Mouse (Mus musculus) ES-E14 (cell line): ENCODE measurements around the gene Cep55. TPM values are rescaled to one million over a fixed set of nuclear protein-coding genes. Genes with fewer than 3 reads are reported as not detected.

Experiments used
- DNase-seq: peaks from one replicate; pipeline ENCODE4 v3.0.0-alpha.2; 2013; ENCODE audit warnings: low read depth, low spot score
- H3K27ac ChIP-seq: 2 replicates; pipeline ENCODE4 v1.5.1; 2012; ENCODE audit warnings: low read depth, mild to moderate bottlenecking, low read length, moderate library complexity, mixed read lengths; ENCODE audit not compliant: poor library complexity, insufficient read depth, severe bottlenecking
- H3K36me3 ChIP-seq: 2 replicates; pipeline ENCODE4 v1.6.1; 2012; ENCODE audit warnings: mild to moderate bottlenecking, low read length, moderate library complexity, mixed read lengths; ENCODE audit not compliant: control insufficient read depth, poor library complexity, insufficient read depth, severe bottlenecking
- H3K4me1 ChIP-seq, 2 experiments: fragments of 150-350 bp in 1 of 2; sonication (generic) in 1 of 2; 2 replicates each; pipeline ENCODE4 v1.6.1; 2012; ENCODE audit warnings: low read length in 2 of 2, mild to moderate bottlenecking in 1 of 2, mixed read lengths in 1 of 2; ENCODE audit not compliant: control insufficient read depth in 2 of 2, insufficient read depth in 2 of 2, poor library complexity in 1 of 2
- H3K4me3 ChIP-seq, 2 experiments: fragments of 150-350 bp in 1 of 2; sonication (generic) in 1 of 2; 2 replicates each; pipeline ENCODE4 v1.5.1; 2012; ENCODE audit warnings: low read length in 2 of 2, low read depth in 1 of 2, mild to moderate bottlenecking in 1 of 2, mixed read lengths in 1 of 2; ENCODE audit not compliant: insufficient read depth in 1 of 2, poor library complexity in 1 of 2, severe bottlenecking in 1 of 2
- H3K9ac ChIP-seq: 2 replicates; pipeline ENCODE4 v1.6.1; 2012; ENCODE audit warnings: low read depth, mild to moderate bottlenecking, low read length, mixed read lengths; ENCODE audit not compliant: poor library complexity, insufficient read depth, severe bottlenecking
- H3K9me3 ChIP-seq: fragments of 150-350 bp; sonication (generic); 2 replicates; pipeline ENCODE4 v1.6.1; 2012; ENCODE audit warnings: low read depth, mild to moderate bottlenecking, low read length; ENCODE audit not compliant: control insufficient read depth, insufficient read depth
- CHD2 ChIP-seq: IDR thresholded peaks from 2 replicates; pipeline ENCODE4 v1.6.1; 2014; ENCODE audit warnings: mild to moderate bottlenecking, low read depth, low read length, inconsistent platforms
- HCFC1 ChIP-seq: IDR thresholded peaks from 2 replicates; pipeline ENCODE4 v1.6.1; 2012; ENCODE audit warnings: low read length, inconsistent platforms, borderline replicate concordance; ENCODE audit not compliant: insufficient read depth
- MAFK ChIP-seq: IDR thresholded peaks from 2 replicates; pipeline ENCODE4 v1.6.1; 2014; ENCODE audit warnings: mild to moderate bottlenecking, low read depth, low read length, inconsistent platforms; ENCODE audit not compliant: insufficient read depth
- ZC3H11A ChIP-seq: IDR thresholded peaks from 2 replicates; pipeline ENCODE4 v1.6.1; 2012; ENCODE audit warnings: low read depth, mild to moderate bottlenecking, inconsistent platforms, low read length, borderline replicate concordance
- ZNF384 ChIP-seq: IDR thresholded peaks from 2 replicates; pipeline ENCODE4 v1.6.1; 2012; ENCODE audit warnings: low read depth, low read length, inconsistent platforms
- in situ Hi-C, 2 experiments: fragments of 600-800 bp; cut with MboI; formaldehyde crosslinking; loops; one replicate each; pipeline ENCODE4 v1.15.1; 2025; ENCODE audit warnings: low sequenced_read_pairs in 2 of 2, inconsistent platforms in 1 of 2; ENCODE audit not compliant: unreplicated experiment in 2 of 2
- total RNA-seq: library from RNA; depleted of rRNA; stranded (reverse); fragments of 300-350 nt; gene quantifications from 2 replicates; pipeline ENCODE4 v1.2.3, GENCODE M21; 2012

Cep55 gene
- total RNA-seq, 1 experiment: 43.5 TPM

DNA sequence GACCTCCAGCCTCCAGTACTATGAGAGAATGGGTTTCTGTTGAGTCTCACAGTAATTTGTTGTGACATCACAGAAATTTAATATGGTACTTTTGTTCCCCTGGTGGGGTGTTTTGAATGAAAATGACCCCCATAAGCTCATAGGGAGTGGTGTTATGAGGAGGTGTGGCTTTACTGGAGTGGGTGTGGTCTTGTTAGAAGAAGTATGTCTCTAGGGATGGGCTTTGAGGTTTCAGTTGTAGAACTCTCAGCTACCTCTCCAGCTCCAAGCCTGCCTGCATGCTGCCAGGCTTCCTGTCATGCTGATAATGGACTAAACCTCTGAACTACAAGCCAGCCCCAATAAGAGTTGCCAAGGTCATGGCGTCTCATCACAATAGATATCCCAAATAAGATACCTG is 5.1 kb upstream of the Cep55 start:
- TF ChIP-seq HCFC1: no peak
- no peak for TF ChIP-seq ZC3H11A
- no peak for TF ChIP-seq CHD2
- no peak for TF ChIP-seq MAFK
- no peak for TF ChIP-seq ZNF384
- peak overlapping the region; percentile 4; the same call in 1 of the 2 replicates for H3K27ac ChIP-seq
- in situ Hi-C loops: no loop called here

DNA sequence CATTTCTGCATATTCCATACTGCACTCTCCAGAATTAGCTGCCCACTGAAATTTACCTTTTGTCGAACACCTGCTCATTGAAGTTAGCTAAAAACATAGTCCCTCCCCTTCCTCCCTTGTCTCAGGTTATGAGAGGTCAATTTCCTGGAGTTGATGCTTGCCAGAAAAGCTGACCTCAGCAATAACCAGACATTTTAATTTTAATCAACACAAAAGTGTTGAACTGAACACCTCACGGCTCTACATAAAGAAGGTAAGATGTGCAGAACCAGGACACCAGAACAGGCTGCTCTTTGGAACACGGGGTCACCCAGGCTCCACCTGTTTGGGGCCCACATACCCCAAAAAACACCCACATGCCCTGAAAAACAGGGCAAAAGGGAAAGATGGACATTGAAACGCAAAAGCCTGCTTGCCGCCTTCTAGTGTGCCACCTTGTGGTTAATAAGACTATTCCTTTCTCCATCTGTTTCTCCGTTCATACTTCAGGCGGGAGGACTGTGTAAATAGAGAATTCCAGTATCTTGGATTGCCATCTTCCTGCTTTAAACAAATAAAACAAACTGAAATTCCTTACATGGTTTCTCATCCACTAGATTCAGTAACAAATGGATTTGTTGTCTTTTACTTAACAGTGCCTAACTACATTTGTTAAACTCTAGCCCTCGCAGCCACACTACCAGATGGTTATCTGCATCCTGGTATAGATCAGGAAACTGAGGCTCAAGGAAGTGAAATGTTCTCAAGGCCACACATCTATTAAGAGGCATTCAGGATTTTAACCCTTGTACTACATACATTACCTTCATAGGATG is 1.4 kb upstream of the Cep55 start:
- Histone ChIP-seq H3K27ac (no peak overlapping the region; the same call in 1 of the 2 replicates), H3K4me3 (peak overlapping the region; percentile 73 to 79), H3K9me3 (no peaks in the 10 kb centered on the region), H3K36me3 (peaks cover 5% of the 10 kb centered on the region), H3K4me1 (peaks cover 0 to 5% of the 10 kb centered on the region in 2 experiments; a peak in 3 of 4 replicates), H3K9ac (no peak overlapping the region; the same call in 1 of the 2 replicates)
- in situ Hi-C loops: no loop called here
- no peak for DNase-seq
- TF ChIP-seq HCFC1: no peak
- no peak for TF ChIP-seq ZC3H11A
- no peak for TF ChIP-seq ZNF384
- TF ChIP-seq MAFK: peak; percentile 93

More for the DNA sequence above, 5.1 kb upstream of the Cep55 start:
- Histone ChIP-seq H3K9me3 (no peaks in the 10 kb centered on the region), H3K9ac (no peak overlapping the region), H3K4me3 (no peak overlapping the region), H3K4me1 (peaks cover 5 to 6% of the 10 kb centered on the region in 2 experiments), H3K36me3 (no peaks in the 10 kb centered on the region)
- DNase-seq: no peak

DNA sequence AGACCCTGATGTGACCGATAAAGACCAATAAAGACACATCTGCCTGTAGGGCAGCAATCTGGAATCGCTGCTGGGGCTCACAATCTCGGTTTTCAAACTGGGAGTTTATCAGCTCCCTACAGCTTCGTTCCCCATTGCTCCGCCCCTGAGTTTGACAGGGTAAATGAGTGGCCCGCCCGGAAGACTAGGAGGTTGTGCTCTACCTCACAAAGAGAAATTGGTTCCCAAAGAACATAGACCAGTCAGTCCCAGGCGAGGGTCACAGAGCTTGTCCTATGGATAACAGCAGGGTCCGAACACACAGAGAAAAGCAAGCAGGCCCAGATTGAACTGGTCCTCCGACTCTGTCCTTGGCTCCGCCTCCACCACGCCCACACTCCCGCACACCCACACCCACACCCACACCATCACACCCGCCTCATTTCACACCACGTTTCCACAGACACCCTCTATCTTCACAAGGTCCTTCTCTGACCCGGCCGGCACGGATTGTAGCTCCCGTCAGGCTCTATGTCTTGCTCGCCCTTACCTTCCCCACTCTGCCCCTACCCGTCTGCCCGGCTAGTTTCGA is 577 bp upstream of the Cep55 start:
- H3K4me1 ChIP-seq: peaks cover 0 to 4% of the 10 kb centered on the region in 2 experiments; a peak in 2 of 4 replicates
- TF ChIP-seq ZC3H11A (no peak), ZNF384 (no peak), CHD2 (no peak)
- peak; percentile 88 for DNase-seq
- H3K36me3 ChIP-seq: peaks cover 8% of the 10 kb centered on the region
- in situ Hi-C loops: no loop called here
- H3K9me3 ChIP-seq: no peaks in the 10 kb centered on the region
- peak overlapping the region; percentile 47 for H3K27ac ChIP-seq
- peak overlapping the region; percentile 74 for H3K9ac ChIP-seq
- H3K4me3 ChIP-seq: peak overlapping the region; percentile 73 to 79

DNA sequence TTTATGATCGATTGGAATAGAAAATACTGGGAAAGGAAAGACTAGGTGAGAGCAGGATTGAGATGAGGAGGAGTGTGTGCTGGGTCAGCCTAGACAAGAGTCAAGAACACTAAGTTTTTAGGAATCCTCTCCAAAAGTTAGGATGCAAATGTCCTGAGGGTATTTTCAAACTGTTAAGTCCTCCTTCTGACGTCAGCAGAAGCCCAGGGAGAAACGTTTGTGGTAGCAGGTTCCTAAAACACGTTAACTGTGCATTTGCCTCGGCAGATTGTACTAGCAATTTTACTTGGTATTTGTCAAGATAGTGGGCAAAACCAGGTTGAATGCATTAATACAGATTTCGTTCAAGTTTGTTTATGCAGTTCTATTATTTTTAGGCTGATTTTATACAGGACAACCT is 987 bp downstream of the Cep55 start:
- H3K36me3 ChIP-seq: peaks cover 12% of the 10 kb centered on the region
- peak overlapping the region; percentile 96 to 98 for H3K4me3 ChIP-seq
- DNase-seq: no peak
- H3K27ac ChIP-seq: peak overlapping the region; percentile 99; the same call in 1 of the 2 replicates
- H3K9ac ChIP-seq: peak overlapping the region; percentile 99; the same call in 1 of the 2 replicates
- H3K4me1 ChIP-seq: peaks cover 3 to 6% of the 10 kb centered on the region in 2 experiments; a peak in 3 of 4 replicates
- no peak for TF ChIP-seq HCFC1
- no peak for TF ChIP-seq ZNF384
- H3K9me3 ChIP-seq: no peaks in the 10 kb centered on the region
- in situ Hi-C loops: no loop called here
